Mouse (Mus musculus): ENCODE results near the gene Micall1. TPM values are rescaled to one million over a fixed set of nuclear protein-coding genes. Genes with fewer than 3 reads are reported as not detected.

The Micall1 gene
- polyA plus RNA-seq, 1 experiment from 2014 or later = 10.4 TPM

- no peak overlapping the region for H3K9ac ChIP-seq (ENCODE audit: low read length)
Measured at GRCm38 (mm10) chr15:79143316-79143715, 34.6 kb downstream of the Micall1 start.

DNA sequence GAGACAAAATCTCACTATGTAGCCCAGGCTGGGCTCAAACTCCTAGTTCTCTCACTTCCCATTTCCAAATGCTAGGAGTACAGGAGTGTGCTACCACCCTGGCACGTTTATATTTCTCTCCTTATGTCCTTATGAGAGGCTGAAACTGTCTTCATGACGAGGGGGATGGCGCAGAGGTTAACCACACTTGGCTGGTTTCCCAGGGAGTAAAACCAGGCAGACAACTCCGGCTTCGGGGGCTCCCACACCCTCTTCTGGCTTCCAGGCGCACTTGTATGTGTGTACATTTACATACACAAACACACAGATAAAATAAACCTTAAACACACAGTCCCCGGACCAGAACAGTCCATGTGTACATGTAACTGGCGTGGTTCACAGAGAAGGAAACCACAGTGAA, 35.3 kb downstream of the Micall1 start:
- no peaks in the 10 kb centered on the region for H3K9me3 ChIP-seq (replicated peaks; ENCODE audit: control insufficient read depth, low read length)
- peaks cover 15% of the 10 kb centered on the region for H3K4me1 ChIP-seq (ENCODE audit: control insufficient read depth, insufficient read depth, low read length)
- peaks cover 12% of the 10 kb centered on the region; the same call in 1 of the 2 replicates for H3K36me3 ChIP-seq (ENCODE audit: control insufficient read depth, insufficient read depth, low read length)
- no peak for ATAC-seq (ENCODE audit: insufficient read depth, low FRiP score)
- H3K9ac ChIP-seq (ENCODE audit: low read length) = no peak overlapping the region
- no peak overlapping the region for H3K4me3 ChIP-seq (replicated peaks; ENCODE audit: low read length)
- H3K4me2 ChIP-seq (ENCODE audit: low read depth, low read length) = no peak overlapping the region
- WGBS = 50% methylated on average over 8 of the region's 8 CpGs
- H3K27me3 ChIP-seq (ENCODE audit: control insufficient read depth, insufficient read depth, low read length) = no peaks in the 10 kb centered on the region
- H3K27ac ChIP-seq (ENCODE audit: low read length) = peak overlapping the region; percentile 43

More at GRCm38 (mm10) chr15:79143316-79143715, 34.6 kb downstream of the Micall1 start:
- Histone ChIP-seq H3K27ac (ENCODE audit: low read length) (peak overlapping the region; percentile 43), H3K27me3 (ENCODE audit: control insufficient read depth, insufficient read depth, low read length) (no peaks in the 10 kb centered on the region), H3K4me3 (replicated peaks; ENCODE audit: low read length) (no peak overlapping the region), H3K4me2 (ENCODE audit: low read depth, low read length) (no peak overlapping the region), H3K9me3 (replicated peaks; ENCODE audit: control insufficient read depth, low read length) (no peaks in the 10 kb centered on the region), H3K36me3 (ENCODE audit: control insufficient read depth, insufficient read depth, low read length) (peaks cover 10% of the 10 kb centered on the region; the same call in 1 of the 2 replicates), H3K4me1 (ENCODE audit: control insufficient read depth, insufficient read depth, low read length) (peaks cover 15% of the 10 kb centered on the region)
- ATAC-seq (ENCODE audit: insufficient read depth, low FRiP score) = no peak
- 78% methylated on average over 12 of the region's 12 CpGs for WGBS

- H3K4me1 ChIP-seq (ENCODE audit: control insufficient read depth, insufficient read depth, low read length) = peaks cover 13% of the 10 kb centered on the region
- no peak overlapping the region for H3K4me3 ChIP-seq (replicated peaks; ENCODE audit: low read length)
- H3K9me3 ChIP-seq (replicated peaks; ENCODE audit: control insufficient read depth, low read length) = no peaks in the 10 kb centered on the region
- 81% methylated on average over 7 of the region's 7 CpGs for WGBS
- ATAC-seq (ENCODE audit: insufficient read depth, low FRiP score) = peak; percentile 31; the same call in 1 of the 2 replicates
- no peak overlapping the region for H3K9ac ChIP-seq (ENCODE audit: low read length)
- H3K27me3 ChIP-seq (ENCODE audit: control insufficient read depth, insufficient read depth, low read length) = no peaks in the 10 kb centered on the region
- H3K36me3 ChIP-seq (ENCODE audit: control insufficient read depth, insufficient read depth, low read length) = peaks cover 21% of the 10 kb centered on the region
- H3K27ac ChIP-seq (ENCODE audit: low read length) = peak overlapping the region; percentile 29; the same call in 1 of the 2 replicates
- no peak overlapping the region for H3K4me2 ChIP-seq (ENCODE audit: low read depth, low read length)
Measured at GRCm38 (mm10) chr15:79145522-79145921, 36.8 kb downstream of the Micall1 start.

DNA sequence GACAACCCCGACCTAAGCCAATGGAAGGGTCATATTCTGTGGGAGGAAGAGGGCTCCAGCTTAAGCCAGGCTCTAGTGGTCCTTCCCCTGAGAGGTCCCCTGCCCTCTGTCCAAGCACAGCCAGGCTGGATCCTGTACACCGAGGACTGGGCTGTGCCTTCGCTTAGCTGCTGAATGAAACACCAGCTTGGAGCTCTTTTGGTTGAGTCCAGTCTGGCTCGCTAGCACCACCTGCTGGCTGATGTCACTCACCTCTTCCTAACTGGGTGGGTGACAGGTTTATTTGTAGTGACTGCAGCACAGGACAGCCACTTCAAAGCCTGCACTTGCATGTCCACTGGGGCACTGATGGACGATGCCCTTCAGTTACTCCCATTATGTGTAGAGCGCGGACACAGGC, 39.8 kb downstream of the Micall1 start:
- no peak overlapping the region for H3K4me3 ChIP-seq (replicated peaks; ENCODE audit: low read length)
- H3K4me1 ChIP-seq (ENCODE audit: control insufficient read depth, insufficient read depth, low read length) = peaks cover 6% of the 10 kb centered on the region; the same call in 1 of the 2 replicates
- no peak overlapping the region for H3K4me2 ChIP-seq (ENCODE audit: low read depth, low read length)
- H3K9me3 ChIP-seq (replicated peaks; ENCODE audit: control insufficient read depth, low read length) = no peaks in the 10 kb centered on the region
- H3K27me3 ChIP-seq (ENCODE audit: control insufficient read depth, insufficient read depth, low read length) = no peaks in the 10 kb centered on the region
- peak; percentile 61; the same call in 1 of the 2 replicates for ATAC-seq (ENCODE audit: insufficient read depth, low FRiP score)
- no peak overlapping the region for H3K9ac ChIP-seq (ENCODE audit: low read length)
- peaks cover 21% of the 10 kb centered on the region for H3K36me3 ChIP-seq (ENCODE audit: control insufficient read depth, insufficient read depth, low read length)
- no peak overlapping the region for H3K27ac ChIP-seq (ENCODE audit: low read length)
- WGBS = 56% methylated on average over 7 of the region's 7 CpGs

DNA sequence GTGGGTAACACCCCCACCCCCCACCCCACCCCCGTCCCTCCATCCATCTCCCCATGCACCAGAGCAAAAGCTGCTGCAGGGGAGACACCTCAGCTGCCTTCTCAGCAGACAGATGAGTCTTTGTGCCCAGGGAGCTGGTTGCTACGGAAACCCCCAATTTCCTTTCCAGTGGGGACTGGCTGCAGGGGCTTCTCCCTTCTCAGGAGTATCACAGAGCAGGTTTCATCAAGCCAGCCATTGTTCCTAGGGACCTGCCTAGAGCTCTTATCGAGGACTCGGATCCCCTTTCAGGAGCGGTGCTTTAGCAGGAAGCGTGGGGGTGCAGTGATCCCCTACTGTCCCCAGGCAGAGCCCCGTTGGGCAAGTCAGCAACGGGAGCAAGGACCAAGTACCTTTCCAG, 43.2 kb downstream of the Micall1 start:
- 75% methylated on average over 8 of the region's 8 CpGs for WGBS
- no peaks in the 10 kb centered on the region for H3K27me3 ChIP-seq (ENCODE audit: control insufficient read depth, insufficient read depth, low read length)
- H3K9ac ChIP-seq (ENCODE audit: low read length) = no peak overlapping the region
- peaks cover 12% of the 10 kb centered on the region for H3K36me3 ChIP-seq (ENCODE audit: control insufficient read depth, insufficient read depth, low read length)
- H3K27ac ChIP-seq (ENCODE audit: low read length) = no peak overlapping the region; the same call in 1 of the 2 replicates
- no peaks in the 10 kb centered on the region for H3K9me3 ChIP-seq (replicated peaks; ENCODE audit: control insufficient read depth, low read length)
- ATAC-seq (ENCODE audit: insufficient read depth, low FRiP score) = no peak
- no peaks in the 10 kb centered on the region for H3K4me1 ChIP-seq (ENCODE audit: control insufficient read depth, insufficient read depth, low read length)
- no peak overlapping the region for H3K4me3 ChIP-seq (replicated peaks; ENCODE audit: low read length)
- no peak overlapping the region for H3K4me2 ChIP-seq (ENCODE audit: low read depth, low read length)

DNA sequence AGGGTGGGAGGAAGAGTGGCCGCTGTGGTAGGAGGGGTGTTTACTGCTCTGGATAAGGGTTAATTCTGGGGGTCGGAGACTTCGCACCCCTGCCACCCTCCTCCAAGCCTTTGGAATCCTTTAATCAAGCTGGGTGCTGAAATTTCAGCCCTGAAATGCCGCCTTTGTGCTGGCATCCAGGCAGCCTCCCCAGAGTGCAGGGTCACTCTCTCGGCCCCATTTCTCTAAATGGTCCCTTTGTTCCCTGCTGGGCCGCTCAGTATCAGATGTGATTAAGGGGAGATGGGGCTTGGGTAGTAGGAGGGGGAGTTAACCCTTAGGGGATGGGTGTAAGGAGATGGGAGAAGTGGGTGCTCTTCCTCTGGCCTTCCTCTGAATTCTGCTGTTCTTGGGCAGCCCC, 44.0 kb downstream of the Micall1 start:
- no peak overlapping the region for H3K9ac ChIP-seq (ENCODE audit: low read length)
- no peaks in the 10 kb centered on the region for H3K27me3 ChIP-seq (ENCODE audit: control insufficient read depth, insufficient read depth, low read length)
- 72% methylated on average over 6 of the region's 6 CpGs for WGBS
- ATAC-seq (ENCODE audit: insufficient read depth, low FRiP score) = no peak
- H3K27ac ChIP-seq (ENCODE audit: low read length) = no peak overlapping the region
- no peak overlapping the region for H3K4me3 ChIP-seq (replicated peaks; ENCODE audit: low read length)
- H3K36me3 ChIP-seq (ENCODE audit: control insufficient read depth, insufficient read depth, low read length) = peaks cover 11% of the 10 kb centered on the region
- no peaks in the 10 kb centered on the region for H3K4me1 ChIP-seq (ENCODE audit: control insufficient read depth, insufficient read depth, low read length)
- H3K9me3 ChIP-seq (replicated peaks; ENCODE audit: control insufficient read depth, low read length) = no peaks in the 10 kb centered on the region
- H3K4me2 ChIP-seq (ENCODE audit: low read depth, low read length) = no peak overlapping the region

- no peak overlapping the region for H3K4me3 ChIP-seq (replicated peaks; ENCODE audit: low read length)
- H3K36me3 ChIP-seq (ENCODE audit: control insufficient read depth, insufficient read depth, low read length) = no peaks in the 10 kb centered on the region
- H3K4me1 ChIP-seq (ENCODE audit: control insufficient read depth, insufficient read depth, low read length) = no peaks in the 10 kb centered on the region
- no peak for ATAC-seq (ENCODE audit: insufficient read depth, low FRiP score)
- H3K4me2 ChIP-seq (ENCODE audit: low read depth, low read length) = no peak overlapping the region
- H3K27me3 ChIP-seq (ENCODE audit: control insufficient read depth, insufficient read depth, low read length) = peaks cover 5% of the 10 kb centered on the region; the same call in 1 of the 2 replicates
- no peaks in the 10 kb centered on the region for H3K9me3 ChIP-seq (replicated peaks; ENCODE audit: control insufficient read depth, low read length)
- H3K9ac ChIP-seq (ENCODE audit: low read length) = no peak overlapping the region
- 29% methylated on average over 3 of the region's 3 CpGs for WGBS
- no peak overlapping the region for H3K27ac ChIP-seq (ENCODE audit: low read length)
Measured at GRCm38 (mm10) chr15:79155572-79155971, 46.9 kb downstream of the Micall1 start.

GRCm38 (mm10) chr15:79162301-79162700, 53.6 kb downstream of the Micall1 start:
- Histone ChIP-seq H3K9me3 (replicated peaks; ENCODE audit: control insufficient read depth, low read length) (no peaks in the 10 kb centered on the region), H3K27me3 (ENCODE audit: control insufficient read depth, insufficient read depth, low read length) (peaks cover 56% of the 10 kb centered on the region), H3K36me3 (ENCODE audit: control insufficient read depth, insufficient read depth, low read length) (no peaks in the 10 kb centered on the region), H3K4me3 (replicated peaks; ENCODE audit: low read length) (peak overlapping the region; percentile 17; the same call in 1 of the 2 replicates), H3K27ac (ENCODE audit: low read length) (no peak overlapping the region), H3K4me1 (ENCODE audit: control insufficient read depth, insufficient read depth, low read length) (no peaks in the 10 kb centered on the region), H3K9ac (ENCODE audit: low read length) (no peak overlapping the region), H3K4me2 (ENCODE audit: low read depth, low read length) (no peak overlapping the region)
- no peak for ATAC-seq (ENCODE audit: insufficient read depth, low FRiP score)
- 63% methylated on average over 7 of the region's 7 CpGs for WGBS

- ATAC-seq (ENCODE audit: insufficient read depth, low FRiP score) = no peak
- Histone ChIP-seq H3K9ac (ENCODE audit: low read length) (0 out of 2 replicates have a peak overlapping the region, but pooled peaks have one; percentile 12), H3K27ac (ENCODE audit: low read length) (no peak overlapping the region), H3K4me3 (replicated peaks; ENCODE audit: low read length) (no peak overlapping the region; the same call in 1 of the 2 replicates), H3K27me3 (ENCODE audit: control insufficient read depth, insufficient read depth, low read length) (peaks cover 56% of the 10 kb centered on the region), H3K9me3 (replicated peaks; ENCODE audit: control insufficient read depth, low read length) (no peaks in the 10 kb centered on the region), H3K36me3 (ENCODE audit: control insufficient read depth, insufficient read depth, low read length) (no peaks in the 10 kb centered on the region), H3K4me1 (ENCODE audit: control insufficient read depth, insufficient read depth, low read length) (no peaks in the 10 kb centered on the region), H3K4me2 (ENCODE audit: low read depth, low read length) (no peak overlapping the region)
- WGBS = 40% methylated on average over 14 of the region's 14 CpGs
Measured at GRCm38 (mm10) chr15:79162822-79163221, 54.1 kb downstream of the Micall1 start.

Data from stomach, embryonic 16.5 days (tissue).